Mouse (Mus musculus): ENCODE results near the gene Cyth1.
A peak's percentile ranks its signal among the peaks of the same experiment; 100 is the strongest.

The Cyth1 gene

DNA sequence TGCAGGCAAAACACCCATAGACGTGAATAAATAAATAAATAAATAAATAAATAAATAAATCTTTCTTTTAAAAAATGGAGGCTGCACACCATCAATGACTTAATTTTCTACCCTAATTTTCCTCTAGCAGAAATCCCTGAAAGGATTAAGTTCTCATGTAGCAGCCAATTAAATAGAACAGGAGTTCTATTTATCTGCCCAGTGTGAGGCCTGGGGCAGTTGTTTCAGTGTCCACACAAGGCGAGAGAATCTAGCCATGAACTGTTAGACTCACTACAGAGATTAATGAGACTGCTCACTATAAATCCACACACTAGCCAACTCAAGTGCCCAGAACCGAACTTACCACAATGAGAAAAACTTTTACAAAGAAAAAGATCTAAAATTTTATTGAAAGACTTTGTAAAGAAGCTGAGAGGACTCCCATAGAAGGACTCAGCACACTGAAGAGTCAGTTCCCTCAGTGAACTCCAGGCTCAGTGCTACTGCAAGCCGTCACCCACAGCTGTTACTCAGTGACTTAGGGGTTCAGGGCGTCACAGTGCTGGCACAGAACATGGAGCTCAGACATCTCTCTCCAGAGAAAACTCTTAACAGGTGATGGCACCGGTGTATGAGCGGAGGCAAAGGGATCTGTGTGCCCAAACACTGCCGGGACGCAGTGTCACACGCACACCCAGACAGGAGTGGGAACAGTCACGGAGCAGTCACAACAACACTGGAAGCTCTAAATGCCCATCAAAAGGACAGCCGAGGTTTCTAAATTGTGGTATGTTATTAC, 23.1 kb downstream of the Cyth1 start:
- no peak for DNase-seq (ENCODE audit: low spot score)

DNA sequence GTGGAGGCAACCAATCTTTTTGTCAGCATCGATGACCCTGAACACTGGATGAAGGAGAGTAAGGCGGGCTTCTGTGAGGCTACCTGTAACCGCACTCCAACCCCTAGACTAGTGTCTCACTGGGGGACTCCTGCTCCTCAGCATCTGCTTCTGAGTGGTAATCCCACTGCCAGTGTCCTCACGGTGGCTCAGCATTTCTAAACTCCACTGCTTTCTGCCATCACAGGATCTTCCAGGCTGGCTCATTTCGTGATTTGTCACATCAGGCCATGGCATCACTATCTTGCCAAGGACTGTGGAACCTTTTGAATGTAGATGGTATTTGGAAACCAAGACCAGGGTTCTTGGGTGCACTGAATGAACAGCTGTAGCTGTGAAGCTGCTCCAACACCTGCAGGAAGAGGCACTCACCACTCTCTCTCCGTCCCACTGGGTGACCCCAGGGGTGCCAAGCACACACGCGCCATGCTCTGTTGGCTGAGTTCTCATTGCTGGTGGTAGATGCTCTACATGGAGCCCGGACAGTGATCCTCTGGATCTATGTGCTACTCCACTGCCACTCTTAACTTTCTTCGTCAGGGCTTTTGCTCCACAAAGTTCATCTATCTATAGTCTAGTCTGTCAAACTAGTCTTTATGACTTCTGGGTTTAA, 24.9 kb downstream of the Cyth1 start:
- DNase-seq (ENCODE audit: low spot score): no peak

DNA sequence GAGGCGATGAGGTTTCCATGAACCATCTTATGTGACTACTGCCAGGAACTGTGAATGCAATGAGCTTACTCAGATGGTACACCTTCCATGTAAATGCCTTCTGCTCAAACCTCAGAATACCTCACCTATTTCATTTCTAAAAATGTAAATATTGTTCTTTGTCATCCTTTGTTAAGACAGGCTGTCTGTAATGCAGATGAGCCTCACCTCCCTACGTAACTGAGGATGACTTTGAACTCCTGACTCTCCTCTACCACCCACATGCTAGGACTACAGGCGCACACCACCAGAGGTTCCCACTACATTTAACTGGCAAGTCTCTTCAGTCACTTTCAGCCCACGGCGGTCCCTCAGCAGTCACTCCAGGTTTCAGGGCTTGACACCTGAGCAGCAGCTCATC, 25.5 kb downstream of the Cyth1 start:
- DNase-seq (ENCODE audit: low spot score): no peak

DNA sequence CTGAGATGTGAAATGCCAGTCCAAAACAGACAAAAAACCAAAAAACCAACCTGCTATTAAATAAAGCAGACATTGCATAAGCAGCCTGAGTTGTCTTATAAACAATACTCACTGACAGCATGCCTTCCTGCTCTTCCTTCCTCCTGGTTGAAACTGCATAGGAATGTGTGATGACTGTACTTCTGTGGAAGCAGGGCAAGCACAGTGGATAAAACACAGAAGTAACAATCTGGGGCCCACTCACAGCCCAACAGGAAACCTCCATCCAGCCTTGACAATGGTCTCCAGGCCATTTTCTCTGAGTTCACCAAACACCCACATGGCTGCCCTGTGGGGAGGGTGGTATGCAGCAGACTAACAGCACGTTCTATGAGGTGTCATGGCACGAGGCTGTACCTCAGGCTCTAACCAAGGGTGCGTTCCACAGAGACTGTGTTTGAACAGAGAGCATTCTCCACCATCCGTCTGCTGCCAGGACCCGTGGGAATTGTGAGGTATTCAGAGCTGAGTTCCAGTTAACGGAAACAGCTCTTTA, 26.0 kb downstream of the Cyth1 start:
- DNase-seq (ENCODE audit: low spot score): no peak

DNA sequence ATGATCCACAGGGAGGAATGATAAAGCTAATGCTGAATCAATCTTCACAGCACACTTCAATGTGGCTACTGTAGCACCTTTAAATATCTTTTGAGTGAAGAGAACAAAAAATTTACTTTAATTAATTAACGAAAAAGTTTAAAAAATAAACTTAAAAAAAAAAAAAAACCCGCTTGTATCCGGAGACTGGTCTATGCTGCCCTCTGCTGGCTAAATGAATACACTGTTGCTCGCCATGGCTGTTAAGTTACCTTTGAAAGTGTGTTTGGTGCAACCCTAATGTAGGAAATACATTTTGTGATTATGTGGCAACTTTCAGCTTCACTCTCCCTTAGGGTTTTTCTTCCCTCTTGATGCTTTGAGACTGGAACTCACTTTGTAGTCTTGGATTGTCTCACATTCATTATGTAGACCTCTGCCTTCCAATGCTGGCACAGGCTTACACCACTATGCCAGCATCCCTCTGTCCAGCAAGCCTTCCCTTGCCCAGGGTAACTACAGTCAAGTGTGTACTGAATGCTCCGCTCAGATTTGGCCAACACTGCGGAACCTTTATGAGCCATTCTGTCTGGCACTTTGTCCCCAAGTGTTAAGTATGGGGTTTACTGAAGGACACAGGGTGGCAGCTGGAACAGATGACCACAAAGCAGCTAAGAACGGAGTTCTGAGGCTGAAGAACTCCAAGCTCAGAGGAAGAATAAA, 27.7 kb downstream of the Cyth1 start:
- DNase-seq (ENCODE audit: low spot score): no peak

DNA sequence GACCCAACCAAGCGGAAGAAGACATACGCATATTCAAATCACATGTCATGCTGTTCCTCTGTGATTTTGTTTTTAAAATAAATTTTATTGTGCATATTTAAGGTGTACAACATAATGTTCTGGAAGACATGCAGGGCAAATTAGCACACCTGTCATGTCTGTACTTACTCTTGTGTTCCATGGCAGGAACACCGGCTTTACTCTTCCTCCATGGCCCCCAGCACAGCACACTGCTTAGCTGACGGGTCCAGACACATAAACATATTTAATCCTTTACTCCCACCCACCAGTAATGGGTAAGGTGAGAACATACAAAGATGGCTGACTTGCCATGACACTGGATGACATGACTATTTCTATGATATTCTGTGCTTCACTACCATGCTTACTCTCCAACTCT, 29.3 kb downstream of the Cyth1 start:
- no peak for DNase-seq (ENCODE audit: low spot score)

DNA sequence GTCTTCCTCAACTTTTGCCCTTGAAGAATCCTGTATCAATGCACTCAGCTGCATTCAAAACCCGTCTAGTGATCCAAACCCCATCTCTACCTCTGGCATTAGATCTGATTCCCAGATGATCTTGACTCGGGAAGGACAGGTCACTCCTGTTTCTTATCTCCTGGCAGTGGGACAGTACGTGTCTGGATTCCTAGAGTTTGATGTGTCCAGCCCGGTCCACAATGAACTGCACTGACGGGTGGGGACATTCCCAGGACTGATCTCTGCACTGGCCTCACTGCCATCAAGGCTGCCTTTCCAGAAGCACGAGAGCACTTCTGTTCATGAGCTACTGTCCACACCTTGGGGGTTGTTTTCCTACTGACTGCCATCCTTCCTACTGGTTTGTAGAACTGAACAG, 31.9 kb downstream of the Cyth1 start:
- DNase-seq (ENCODE audit: low spot score): no peak

DNA sequence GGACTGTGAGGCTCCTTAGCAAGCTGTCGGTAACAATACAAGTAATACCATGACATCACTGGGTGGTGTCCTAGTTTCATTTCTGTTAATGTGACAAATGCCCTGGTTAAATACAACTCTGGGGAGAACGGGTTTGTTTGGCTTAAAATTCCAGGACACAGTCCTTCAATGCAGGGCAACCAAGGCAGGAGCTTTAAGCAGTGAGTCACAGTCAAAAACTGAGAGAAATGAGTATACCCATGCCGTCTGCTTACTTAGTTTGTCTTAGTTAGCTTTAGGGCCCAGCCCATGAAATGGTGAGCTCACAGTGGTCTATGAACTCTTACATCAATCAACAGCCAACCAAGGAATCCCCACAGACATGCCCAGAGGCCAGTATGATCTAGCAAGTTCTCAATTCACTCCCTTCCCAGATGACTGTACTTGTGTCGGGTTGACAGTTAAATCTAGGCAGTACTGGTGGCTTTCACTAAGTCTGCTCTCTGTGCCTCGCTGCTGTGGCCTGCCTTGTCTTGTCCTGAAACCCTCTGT, 32.4 kb downstream of the Cyth1 start:
- no peak for DNase-seq (ENCODE audit: low spot score)

DNA sequence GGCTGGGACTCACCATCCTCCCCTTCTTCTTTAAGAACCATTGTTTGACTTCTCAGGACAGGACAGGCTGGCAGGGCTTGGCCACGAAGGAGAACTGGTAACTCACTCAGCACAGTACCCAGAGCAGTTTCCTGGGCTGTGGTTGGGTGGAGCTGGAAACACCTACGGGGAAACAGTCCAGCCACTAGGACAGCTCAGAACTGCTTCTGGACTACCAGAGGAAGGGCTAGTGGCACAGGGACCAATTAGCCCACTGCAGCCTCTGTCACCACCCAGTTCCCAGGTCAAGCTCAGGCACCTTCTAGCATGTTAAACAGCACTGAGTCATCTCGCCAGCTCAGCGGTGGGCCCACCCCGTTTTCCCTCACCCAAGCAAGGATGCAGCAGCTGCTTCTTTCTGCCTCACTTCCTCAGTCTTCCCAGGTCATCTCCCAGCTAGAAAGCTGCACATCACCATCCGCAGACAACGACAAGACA, 35.7 kb downstream of the Cyth1 start:
- DNase-seq (ENCODE audit: low spot score): no peak

DNA sequence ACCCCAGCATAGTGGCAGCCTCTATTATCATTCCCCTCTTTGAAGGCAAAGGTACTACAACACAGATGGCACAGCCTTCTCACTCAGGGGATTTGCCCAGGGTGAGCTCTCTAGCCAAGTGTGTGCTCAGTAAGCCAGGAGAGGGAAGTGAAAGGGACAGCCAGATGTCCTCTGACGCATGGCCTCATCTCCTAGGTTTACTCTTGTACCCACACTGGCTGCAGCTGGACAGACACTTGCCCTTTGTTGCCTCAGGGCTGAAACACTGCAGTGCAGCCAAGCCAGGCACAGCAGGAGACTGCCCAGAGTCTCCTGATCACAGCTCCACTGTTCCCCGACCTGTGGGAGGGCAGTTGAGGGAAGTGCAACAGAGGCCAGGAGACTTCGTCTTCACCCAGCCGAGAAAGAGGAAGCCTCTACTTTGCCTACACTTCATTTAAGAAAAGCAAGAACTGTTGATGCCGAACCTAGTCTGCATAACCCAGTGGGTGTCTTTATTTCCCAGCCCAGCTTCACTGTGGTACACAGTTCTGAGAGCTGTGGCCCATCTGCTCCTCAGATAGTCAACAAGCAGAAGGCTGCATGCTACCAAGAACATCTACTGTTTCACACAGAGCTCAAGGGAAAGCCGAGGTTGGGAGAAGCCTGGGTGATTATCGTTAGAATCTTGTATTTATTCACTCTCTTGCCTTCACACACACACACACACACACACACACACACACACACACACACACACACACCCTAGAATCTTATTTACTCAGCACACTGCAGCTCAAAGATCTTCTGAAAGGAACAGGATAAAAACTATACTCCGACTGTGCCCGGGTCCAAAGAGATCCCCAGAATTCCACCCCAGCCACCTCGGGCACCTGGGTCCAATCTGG, 36.4 kb downstream of the Cyth1 start:
- peak; percentile 60 for DNase-seq (ENCODE audit: low spot score)

DNA sequence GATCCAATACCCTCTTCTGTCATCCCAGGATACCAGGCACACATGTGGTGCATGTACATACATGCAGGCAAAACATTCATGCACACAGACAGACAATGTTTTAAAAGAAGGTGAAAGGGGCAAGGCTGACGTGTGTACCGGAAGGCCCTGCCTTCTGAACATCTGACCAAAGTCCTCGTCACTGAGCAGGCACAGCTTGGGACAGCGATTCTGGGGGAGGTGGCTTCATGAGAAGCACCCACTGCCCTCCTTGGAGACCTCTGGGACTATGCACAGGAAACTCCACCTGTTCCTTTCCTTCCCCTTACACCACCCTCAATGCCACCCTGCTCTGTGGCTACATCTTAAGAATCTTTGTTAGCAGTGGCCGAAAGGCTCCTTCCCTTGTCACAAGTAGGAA, 37.4 kb downstream of the Cyth1 start:
- DNase-seq (ENCODE audit: low spot score): no peak

DNA sequence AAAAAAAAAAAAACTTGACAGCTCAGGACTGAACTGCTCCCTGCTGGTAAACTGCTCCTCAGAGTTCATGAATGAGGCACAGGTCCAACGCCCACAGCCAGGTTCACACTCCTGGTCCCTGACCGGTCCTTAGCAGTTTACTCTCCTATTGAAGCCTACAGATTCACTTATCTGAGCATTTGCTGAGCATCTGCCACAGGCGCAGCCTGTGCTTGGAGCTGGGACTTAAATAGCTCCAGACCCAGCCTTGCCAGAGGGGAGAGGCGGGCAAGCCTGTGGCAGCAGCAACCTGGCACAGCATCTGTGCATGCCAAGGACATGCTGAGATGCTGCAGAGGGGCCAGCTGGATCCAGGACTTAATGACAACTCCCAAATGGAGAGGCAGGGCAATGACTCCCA, 38.3 kb downstream of the Cyth1 start:
- DNase-seq (ENCODE audit: low spot score): no peak

DNA sequence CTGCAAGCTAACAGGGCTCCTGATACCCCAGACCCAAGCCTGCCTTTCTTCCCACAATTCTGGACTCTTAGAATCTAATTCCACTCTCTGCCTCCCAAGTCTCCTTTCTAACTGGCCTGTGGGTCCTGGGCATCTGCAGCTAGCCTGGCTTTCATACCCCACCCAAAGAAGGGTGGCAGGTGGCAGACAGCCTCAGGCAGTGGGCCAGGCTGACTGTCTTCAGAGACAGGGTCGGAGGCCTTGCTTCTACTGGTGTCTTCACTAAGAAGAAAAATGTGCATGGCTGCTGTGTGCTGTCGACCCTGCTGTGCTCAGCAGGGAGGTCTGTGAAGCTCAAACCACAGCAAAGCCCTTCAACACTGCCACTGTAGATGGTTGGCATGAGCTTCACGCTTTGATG, 39.0 kb downstream of the Cyth1 start:
- DNase-seq (ENCODE audit: low spot score): no peak

DNA sequence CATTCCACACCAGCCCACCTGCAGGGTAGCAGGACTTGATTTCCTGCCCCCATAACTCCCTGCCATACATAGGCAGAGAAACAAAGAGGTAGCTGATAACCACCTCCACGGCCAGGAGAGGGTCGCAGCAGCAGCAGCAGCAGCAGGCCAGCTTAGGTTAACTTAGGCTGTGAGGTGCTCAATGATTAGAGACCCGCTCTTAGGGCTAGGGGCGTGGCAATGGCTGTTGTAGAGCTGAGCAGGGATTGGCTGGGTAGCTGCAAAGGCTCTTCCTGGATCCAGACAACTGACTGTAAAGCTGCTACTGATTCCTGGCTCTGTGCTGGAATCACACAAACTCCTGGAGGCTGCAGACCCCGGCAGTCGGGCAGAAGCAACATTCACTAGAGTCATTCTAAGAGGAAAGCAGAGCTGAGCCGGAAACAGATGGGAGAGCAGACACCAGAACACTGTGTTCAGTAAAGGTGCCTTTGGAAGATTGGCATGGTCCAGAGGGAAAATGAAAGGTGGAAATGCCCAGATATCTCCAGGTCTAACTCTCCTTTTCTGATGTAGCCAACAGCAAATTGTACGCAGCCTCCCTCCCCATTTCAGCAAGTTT, 39.6 kb downstream of the Cyth1 start:
- no peak for DNase-seq (ENCODE audit: low spot score)

DNA sequence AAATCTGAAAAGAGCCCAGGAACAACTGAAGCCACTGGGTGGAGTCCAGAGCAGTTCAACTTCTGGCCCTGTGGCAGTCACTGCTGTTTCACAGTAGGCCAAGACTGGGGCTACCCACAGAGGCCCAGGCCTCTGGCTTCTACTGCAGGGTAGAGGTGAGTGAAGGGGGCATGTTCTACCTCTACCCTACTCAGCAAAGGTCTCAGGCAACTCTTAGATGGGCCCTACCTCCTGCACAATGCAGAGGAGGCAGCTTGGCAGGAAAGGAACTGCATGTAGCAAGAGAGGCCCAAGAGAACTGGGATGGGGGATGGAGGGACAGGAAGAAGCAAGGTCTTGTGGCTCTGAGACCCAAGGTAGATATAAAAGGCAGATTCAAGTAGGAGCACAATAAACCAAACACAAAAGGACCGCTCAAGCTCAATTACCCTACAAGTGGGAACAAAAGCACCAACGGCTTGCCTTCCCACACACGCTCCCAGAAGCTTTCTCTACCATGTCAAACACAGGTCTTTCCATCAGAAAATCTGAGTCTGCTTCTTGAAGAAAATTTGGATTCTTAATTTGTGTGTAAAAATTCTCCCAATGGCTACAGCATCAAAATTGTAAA, 40.9 kb downstream of the Cyth1 start:
- DNase-seq (ENCODE audit: low spot score): no peak

DNA sequence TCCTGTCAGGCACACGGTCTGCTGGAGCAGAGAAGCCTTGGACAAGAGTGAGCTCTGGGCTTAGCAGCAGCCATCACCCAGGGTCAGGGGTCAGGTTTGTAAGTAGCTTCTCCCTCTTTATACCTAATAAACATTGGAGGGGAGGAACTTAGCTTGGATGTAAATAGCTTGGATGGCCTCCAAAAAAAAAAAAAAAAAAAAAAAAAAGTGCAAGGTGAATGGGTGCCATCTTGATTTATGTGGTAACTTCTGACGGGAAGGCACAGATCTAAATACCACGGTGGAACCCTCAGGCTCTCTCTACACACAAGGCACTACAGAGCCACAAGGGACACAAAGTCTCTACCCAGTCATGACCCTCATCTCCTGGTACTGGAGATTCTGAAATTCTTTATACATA, 42.1 kb downstream of the Cyth1 start:
- DNase-seq (ENCODE audit: low spot score): no peak

DNA sequence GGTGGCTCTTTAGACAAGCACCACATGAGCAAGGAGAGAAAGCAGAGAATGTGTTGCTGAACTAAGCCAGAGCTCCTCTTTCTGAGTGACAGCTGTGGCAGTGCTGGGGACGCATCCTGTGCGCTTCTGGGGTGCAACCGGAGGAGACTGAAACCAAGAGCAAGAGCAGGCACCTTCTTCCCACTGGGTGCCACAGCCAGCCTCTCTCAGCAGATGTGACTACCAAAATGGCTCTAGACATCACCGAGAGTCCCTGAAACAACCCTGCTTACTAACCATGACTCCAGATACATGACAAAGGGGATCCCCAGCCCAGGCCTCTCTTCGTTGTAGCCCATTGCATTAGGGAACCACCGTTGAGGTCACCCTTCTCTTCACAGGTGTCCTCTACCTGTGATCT, 44.9 kb downstream of the Cyth1 start:
- DNase-seq (ENCODE audit: low spot score): no peak

DNA sequence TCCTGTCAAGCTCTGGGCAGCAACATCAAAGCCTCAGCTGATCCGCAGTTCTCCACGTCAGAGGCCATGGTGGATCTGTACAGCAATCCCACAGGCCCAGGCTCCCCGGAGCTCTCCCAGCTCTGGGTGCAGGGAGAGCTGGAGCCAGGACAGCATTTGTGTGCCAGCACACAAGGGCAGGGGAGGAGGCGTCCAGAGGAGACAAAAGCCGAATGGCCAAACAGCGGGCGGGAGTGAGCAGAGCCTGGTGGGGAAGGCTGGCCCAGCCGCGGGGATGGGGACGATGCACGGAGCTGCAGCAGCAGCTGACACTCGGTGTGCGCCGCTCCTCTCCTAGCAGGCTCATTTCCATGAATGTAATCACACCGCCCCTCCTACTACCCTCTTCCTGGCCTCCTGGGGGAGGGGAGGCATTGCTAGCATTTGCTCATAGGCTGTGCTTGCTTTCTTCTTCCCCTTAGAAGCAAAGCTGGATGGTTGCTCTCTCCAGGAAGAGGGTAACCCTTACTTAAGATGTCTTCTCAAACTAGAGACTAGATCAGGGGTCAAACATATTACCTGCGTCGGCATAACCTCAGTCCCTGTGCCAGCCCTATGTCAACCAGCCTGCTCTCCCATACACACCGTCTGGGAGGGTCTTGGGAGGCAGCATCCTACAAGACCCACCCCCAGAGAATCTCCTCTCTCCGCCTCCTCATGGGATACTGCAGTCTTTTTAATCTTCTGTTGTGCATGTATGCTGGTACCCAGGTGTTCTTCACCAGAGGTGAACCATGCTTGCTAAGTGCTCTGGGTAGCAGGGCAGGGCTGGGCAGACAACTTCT, 45.8 kb downstream of the Cyth1 start:
- DNase-seq (ENCODE audit: low spot score): no peak

DNA sequence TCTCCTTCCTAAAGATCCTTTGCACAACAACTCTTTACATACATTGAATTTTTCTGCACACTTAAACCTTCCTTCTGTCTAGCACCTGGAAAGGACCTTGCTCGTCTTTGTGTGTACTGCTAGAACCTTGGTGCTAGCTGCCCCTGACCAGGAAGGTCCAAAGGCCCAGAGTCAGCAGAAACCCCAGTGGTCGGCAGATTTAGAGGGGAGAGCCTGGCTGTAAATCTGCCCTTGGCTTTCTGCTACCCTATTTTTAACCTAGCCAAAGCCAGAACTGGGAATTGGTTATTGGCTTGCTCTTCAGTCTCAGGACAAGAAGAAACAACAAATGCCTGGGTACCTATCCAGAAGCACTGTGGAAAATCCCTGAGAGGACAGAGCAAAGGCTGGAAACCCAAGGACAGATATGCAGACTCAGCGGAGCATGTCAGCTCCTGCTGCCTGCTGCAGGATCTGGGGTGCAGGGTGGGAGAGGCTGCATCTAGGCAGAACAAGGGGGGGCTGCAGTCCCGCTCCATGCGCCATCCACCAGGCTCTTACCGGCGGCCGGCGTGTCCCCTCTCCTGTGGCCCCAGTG, 46.5 kb downstream of the Cyth1 start:
- no peak for DNase-seq (ENCODE audit: low spot score)

Measured in spleen, adult 12 weeks (tissue).